Mouse (Mus musculus) frontal cortex, adult 2 months (tissue): ENCODE results near the gene Prdm15. TPM values are rescaled to one million over a fixed set of nuclear protein-coding genes. Genes with fewer than 3 reads are reported as not detected.

Experiments used
- DNase-seq, 2 experiments: peaks; one replicate each; pipeline ENCODE4 v3.0.0; 2022; ENCODE audit warnings: low spot score in 1 of 2; ENCODE audit errors: extremely low spot score in 1 of 2
- polyA plus RNA-seq: library from polyadenylated mRNA; depleted of rRNA; stranded (reverse); fragments of >200 nt; gene quantifications from 2 replicates; pipeline ENCODE4 v1.2.3, GENCODE M21; 2012

Prdm15 gene
- polyA plus RNA-seq, 1 experiment, result 19.1 TPM

DNA sequence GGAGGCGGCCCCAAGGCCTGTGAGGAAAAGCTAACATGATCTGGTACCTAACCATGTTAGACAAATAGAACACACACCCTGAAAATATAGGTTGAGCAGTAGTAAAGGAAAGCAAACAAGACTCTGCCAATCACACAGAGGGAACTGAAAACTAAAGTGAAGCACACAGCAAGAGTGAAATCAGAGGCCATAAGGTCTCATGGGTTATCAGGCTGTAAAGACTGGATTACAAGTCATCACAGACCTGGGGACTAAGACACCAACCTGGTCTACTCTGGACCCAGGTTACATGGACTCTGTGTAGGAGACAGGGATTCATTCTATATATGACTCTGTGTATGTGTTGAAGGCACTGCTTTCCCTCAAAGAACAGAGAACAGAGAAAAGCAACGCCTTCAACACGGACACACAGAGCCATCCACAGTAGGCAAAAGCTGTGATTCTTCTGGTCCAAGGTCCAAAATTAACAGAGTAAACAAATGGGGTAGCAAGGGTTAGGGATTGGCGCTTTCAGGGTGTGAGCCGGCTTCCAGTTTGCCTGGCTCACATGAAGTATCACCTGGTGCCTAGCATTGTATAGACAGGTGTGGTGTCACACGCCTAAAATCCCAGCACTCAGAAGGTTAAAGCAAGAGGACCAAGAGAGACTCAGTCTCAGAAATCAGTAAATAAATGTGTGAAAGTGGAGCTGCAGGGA lies 28.2 kb downstream of the Prdm15 start:
- DNase-seq, result no peak

DNA sequence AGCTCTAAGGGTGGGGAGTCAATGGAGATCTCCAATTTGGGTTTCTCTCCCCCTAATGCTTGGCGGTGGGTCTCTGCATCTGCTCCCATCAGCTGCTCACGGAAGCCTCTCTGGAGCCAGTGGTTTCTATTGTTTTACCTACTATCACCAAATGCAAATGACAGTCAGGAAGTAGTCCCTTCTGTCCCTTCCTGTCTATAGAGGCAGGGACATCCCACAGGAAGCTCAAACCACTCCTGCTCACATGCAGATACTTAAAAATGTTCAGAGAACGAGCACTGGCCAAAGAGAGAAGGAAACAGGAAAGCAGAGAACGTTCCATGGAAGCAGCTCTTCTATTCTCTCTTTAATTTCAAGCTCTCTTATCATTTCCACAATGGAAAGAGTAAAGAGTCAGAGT lies 32.1 kb downstream of the Prdm15 start:
- DNase-seq, result no peak

- no peak for DNase-seq
These were observed 34.2 kb downstream of the Prdm15 start for GRCm38 (mm10) chr16:97817414-97817813.

GRCm38 (mm10) chr16:97815269-97815668 lies 36.4 kb downstream of the Prdm15 start:
- no peak for DNase-seq

DNA sequence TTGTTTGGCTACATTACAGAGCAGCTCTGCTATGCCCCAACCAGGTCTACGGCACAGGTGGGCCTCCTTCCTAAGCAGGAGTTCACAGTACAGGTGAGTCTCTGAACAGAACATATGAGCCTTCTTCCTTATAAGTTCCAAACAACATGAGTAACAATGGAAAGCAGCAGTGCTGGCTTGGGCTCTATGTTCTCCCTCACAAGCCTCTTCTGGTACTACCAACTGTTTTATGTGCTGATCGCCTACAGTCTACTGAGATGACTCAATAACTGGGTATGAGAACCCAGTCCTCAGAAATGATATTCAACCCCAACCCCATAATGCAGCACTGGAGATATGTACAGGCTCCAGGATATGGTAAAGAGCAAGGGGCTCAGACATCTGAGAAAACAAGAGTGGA lies 37.6 kb downstream of the Prdm15 start:
- DNase-seq, result no peak

DNA sequence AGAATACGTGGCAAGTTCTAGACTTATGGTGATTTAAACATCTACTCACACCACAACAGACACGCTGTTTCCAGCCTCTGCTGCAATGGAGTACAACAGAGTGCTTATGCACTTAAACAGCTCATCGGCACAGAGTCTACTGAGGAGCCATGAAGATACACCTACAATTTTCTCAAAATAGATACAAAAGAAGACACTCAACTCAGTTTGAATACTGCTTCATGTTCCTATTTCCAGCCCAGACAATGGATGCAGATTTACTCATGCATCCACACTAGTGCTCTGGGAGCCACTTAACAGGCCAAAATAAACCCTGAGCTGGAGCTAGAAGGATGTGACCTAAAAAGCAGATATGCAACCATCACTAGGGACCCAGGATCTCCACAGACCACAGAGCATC lies 42.8 kb downstream of the Prdm15 start:
- peak in 1 of 2 experiments; percentile 54 for DNase-seq

GRCm38 (mm10) chr16:97805646-97806045 lies 46.0 kb downstream of the Prdm15 start:
- peak in 1 of 2 experiments; percentile 28 for DNase-seq

- peak; percentile 69 to 91 for DNase-seq
These were observed 46.7 kb downstream of the Prdm15 start for GRCm38 (mm10) chr16:97804680-97805547.

- no peak for DNase-seq
These were observed 53.4 kb downstream of the Prdm15 start for GRCm38 (mm10) chr16:97797950-97798869.

DNA sequence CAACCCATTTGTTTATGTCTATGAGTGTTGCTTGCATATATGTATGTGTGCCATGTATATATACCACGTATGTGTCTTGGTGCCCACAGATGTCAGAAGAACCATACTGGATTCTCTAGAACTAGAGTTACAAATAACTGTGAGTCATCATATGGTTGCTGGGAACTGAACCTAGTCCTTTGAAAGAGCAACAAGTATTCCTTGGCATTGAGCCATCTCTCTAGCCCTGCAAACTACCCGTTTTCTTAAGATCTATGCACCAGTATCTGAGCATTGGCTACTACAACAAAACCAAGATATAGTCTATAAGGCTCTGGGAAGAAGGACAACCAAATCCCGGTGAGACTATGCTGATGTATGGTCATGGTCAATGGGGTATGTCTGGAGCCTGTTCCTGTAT lies 54.4 kb downstream of the Prdm15 start:
- DNase-seq, result no peak

DNA sequence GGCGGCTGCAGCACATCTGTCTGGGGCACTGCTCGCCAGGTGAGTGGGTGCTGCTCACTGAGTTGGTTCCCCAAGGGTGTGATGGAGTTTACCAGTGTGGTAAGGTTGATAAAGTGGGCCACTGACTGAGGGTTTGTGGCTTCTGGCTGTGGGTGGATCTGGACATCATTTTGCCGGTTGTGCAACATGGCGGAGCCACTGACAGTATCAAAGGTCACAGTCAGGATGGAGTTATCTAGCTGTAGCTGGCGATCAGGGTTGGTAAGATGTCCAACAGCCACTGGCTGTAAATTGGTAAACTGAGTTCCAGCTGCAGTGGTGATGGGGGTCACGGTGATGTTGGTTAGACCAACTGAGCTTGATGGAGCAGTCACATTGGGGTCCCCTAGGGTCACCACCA lies 57.4 kb downstream of the Prdm15 start:
- no peak for DNase-seq

DNA sequence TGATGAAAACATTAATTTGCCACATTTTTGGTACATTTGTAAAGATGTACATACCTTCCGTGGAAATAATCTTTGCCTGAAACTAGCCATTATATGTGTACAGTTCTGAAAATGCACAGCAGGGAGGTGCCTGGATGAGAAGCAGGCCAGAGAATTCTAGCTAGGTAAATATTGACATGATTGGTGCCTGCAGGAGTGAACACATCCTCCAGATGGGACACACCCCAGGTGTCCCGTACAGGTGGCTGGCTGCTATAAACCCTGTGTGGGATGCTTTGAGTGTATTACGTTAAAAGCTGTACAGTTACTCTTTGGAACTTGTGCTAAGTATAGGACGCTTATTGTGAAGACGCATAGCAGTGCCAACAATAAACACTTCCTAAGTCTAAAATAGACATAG lies 68.6 kb downstream of the Prdm15 start:
- no peak for DNase-seq

GRCm38 (mm10) chr16:97778353-97779025 lies 73.2 kb downstream of the Prdm15 start:
- peak; percentile 29 to 88 for DNase-seq

- DNase-seq, result no peak
These were observed 85.1 kb downstream of the Prdm15 start for GRCm38 (mm10) chr16:97766501-97766900.

DNA sequence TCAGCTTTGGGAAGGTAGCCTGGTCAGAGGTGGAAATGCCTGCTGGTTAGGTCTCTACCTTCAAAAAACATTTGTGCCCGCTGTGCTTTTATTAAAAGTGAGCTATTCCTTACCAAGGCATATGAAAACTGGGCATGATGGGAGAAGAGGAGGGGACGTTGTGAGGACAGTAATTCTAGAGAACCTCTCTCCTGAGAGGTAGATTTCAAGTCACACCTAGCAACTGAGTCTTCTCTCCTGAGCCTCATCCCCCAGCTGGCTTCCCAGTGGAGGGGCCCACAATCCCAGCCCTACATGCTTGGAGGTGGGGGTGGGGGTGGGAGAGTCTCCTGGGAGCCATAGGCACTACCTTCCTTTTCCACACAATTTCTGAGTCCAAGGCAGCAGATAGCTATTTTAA lies 87.0 kb downstream of the Prdm15 start:
- no peak for DNase-seq

DNA sequence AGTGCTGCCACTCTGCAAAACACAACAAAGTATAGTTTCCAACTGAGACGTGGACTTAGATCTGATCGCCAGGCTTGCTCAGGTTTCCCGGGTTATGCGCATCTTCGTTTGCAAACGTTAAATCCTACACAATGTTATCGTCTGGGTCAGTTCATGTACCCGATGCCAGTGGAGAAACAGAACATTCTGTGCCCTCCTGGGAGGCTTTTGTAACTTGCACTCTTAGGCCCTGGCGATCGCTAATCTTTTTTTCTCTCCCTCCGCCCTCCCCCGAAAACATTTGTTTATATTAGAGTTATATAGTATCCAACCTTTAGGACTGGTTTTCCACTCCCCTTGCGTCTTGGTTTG lies 87.7 kb downstream of the Prdm15 start:
- no peak for DNase-seq

DNA sequence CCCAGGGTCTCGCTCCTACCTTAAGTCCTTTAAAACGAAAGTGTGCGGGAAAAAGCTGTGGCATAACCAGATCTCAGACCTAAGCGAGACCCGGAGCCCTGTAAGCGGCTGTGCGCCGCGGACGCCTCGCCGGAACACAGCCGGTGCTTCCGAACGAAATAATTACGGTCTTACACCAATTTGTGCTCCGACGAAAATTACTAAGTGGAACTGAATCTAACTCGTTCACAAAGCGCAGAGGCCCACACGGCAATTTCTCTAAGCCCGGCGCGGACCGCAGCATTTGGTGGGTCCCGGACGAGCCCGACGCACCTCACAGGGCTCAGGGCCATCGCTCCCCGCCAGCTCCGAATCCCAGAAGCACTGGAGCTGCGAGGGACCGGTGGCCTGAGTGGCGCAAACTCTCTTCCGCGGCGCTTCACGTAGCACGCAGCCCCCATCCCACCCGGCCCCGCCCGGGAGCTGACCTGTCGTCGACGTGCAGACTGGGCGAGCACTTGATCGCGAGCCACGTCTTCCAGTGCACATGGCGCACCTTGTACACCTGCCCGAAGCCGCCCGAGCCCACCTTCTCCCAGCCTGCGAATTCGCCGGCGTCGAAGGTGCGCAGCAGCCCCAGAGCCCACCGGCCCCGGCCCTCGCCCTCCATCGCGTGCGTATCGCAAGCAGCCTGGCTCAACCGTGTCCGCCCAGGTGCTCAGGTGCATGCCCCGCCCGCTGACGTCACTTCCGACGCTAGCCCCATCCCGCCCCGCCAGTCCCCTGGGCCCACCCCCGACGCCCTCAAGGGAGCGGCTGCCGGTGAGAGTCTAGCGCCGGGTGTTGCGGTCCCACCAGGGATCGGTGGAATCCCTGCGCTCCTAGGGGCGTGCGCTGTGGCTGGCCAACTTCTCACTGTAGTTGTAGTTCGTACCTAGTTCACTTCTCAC lies 88.3 kb downstream of the Prdm15 start, which contains the start of gene Ripk4:
Ripk4 (minus strand) TSS at position 727 of the 929 bp plus-strand sequence.
- no peak for DNase-seq

DNA sequence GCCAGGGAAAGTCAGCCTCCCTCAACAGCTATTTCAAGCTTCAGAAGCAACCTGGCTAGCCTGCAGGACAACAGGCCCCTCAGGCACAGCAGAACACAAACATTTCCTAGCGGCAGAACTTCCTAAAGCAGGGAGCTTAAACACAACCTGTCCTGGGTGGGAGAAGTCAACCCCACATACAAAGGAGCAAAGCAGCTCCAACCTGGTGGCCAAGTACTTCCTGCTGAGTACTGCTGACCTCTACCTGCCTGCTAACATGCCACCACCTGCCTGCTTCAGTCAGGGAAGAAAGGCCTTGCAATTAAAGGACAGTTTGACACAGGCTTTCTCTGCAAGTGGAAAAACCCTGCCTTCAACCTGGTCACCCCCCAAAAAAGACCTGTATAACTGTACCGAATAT lies 89.9 kb downstream of the Prdm15 start:
- DNase-seq, result no peak

DNA sequence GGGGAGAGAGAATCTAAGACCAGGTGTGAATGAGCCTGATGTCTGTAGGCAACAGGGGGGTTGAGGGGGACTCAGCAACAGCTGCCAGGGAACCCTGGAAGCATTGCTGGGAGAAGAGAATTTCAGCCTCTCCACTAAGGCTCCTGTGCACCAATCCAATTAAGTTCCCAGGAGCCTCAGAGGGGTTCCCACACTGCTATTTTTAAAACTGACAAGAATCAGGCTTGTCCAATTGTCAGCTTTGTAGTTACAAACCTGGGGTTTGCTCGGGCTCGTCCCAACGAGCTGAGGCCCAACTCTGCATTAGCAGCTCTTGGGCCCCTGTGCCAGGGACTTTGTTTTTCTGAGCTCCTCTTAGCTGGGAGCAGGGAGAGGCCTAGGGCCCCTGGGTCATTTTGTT lies 92.0 kb downstream of the Prdm15 start:
- no peak for DNase-seq
